Mouse (Mus musculus): Measurements from ENCODE around the gene Arfgap3. TPM values are rescaled to one million over a fixed set of nuclear protein-coding genes. Genes with fewer than 3 reads are reported as not detected.
"Not testable (repeated sequence)": the region's sequence is repeated elsewhere in the genome, so short reads cannot be mapped to it uniquely, and the experiment has no call there.

Gene Arfgap3
- total RNA-seq (2014; fragmentation: Nextera tagmentation) (14.9 and 27.9 TPM in 2 replicates), total RNA-seq (2017) (26.0 and 26.6 TPM in 2 replicates)

- ATAC-seq (replicated peaks; ENCODE audit: poor library complexity, severe bottlenecking): peak; percentile 89
Observed at GRCm38 (mm10) chr15:83349954-83350711, at the start of gene Arfgap3. Gene Arfgap3, minus strand, starts transcription at chr15:83350247.

- no peak for ATAC-seq (replicated peaks; ENCODE audit: poor library complexity, severe bottlenecking)
Observed at GRCm38 (mm10) chr15:83392722-83393121, 42.7 kb upstream of the Arfgap3 start.

- no peak for ATAC-seq (replicated peaks; ENCODE audit: poor library complexity, severe bottlenecking)
Observed at GRCm38 (mm10) chr15:83387911-83388310, 37.9 kb upstream of the Arfgap3 start.

- no peak for ATAC-seq (replicated peaks; ENCODE audit: poor library complexity, severe bottlenecking)
Observed at GRCm38 (mm10) chr15:83383633-83384032, 33.6 kb upstream of the Arfgap3 start.

GRCm38 (mm10) chr15:83383136-83383535, 33.1 kb upstream of the Arfgap3 start:
- no peak for ATAC-seq (replicated peaks; ENCODE audit: poor library complexity, severe bottlenecking)

GRCm38 (mm10) chr15:83382467-83382866, 32.4 kb upstream of the Arfgap3 start:
- ATAC-seq (replicated peaks; ENCODE audit: poor library complexity, severe bottlenecking): no peak

GRCm38 (mm10) chr15:83377153-83377552, 27.1 kb upstream of the Arfgap3 start:
- ATAC-seq (replicated peaks; ENCODE audit: poor library complexity, severe bottlenecking): no peak

GRCm38 (mm10) chr15:83375136-83375535, 25.1 kb upstream of the Arfgap3 start:
- ATAC-seq (replicated peaks; ENCODE audit: poor library complexity, severe bottlenecking): peak; percentile 47; the same call in 1 of the 2 replicates

GRCm38 (mm10) chr15:83374076-83374475, 24.0 kb upstream of the Arfgap3 start:
- ATAC-seq (replicated peaks; ENCODE audit: poor library complexity, severe bottlenecking): no peak

- ATAC-seq (replicated peaks; ENCODE audit: poor library complexity, severe bottlenecking): not testable (repeated sequence)
Observed at GRCm38 (mm10) chr15:83368702-83369101, 18.7 kb upstream of the Arfgap3 start.

- no peak for ATAC-seq (replicated peaks; ENCODE audit: poor library complexity, severe bottlenecking)
Observed at GRCm38 (mm10) chr15:83368261-83368660, 18.2 kb upstream of the Arfgap3 start.

- peak; percentile 96 for ATAC-seq (replicated peaks; ENCODE audit: poor library complexity, severe bottlenecking)
Observed at GRCm38 (mm10) chr15:83366933-83367552, 17.0 kb upstream of the Arfgap3 start.

GRCm38 (mm10) chr15:83365697-83366096, 15.7 kb upstream of the Arfgap3 start:
- no peak for ATAC-seq (replicated peaks; ENCODE audit: poor library complexity, severe bottlenecking)

GRCm38 (mm10) chr15:83364194-83364593, 14.1 kb upstream of the Arfgap3 start:
- ATAC-seq (replicated peaks; ENCODE audit: poor library complexity, severe bottlenecking): no peak

- ATAC-seq (replicated peaks; ENCODE audit: poor library complexity, severe bottlenecking): not testable (repeated sequence)
Observed at GRCm38 (mm10) chr15:83362813-83363212, 12.8 kb upstream of the Arfgap3 start.

GRCm38 (mm10) chr15:83360899-83361298, 10.9 kb upstream of the Arfgap3 start:
- ATAC-seq (replicated peaks; ENCODE audit: poor library complexity, severe bottlenecking): not testable (repeated sequence)

GRCm38 (mm10) chr15:83360140-83360539, 10.1 kb upstream of the Arfgap3 start:
- no peak for ATAC-seq (replicated peaks; ENCODE audit: poor library complexity, severe bottlenecking)

GRCm38 (mm10) chr15:83358476-83358875, 8.4 kb upstream of the Arfgap3 start:
- no peak for ATAC-seq (replicated peaks; ENCODE audit: poor library complexity, severe bottlenecking)

GRCm38 (mm10) chr15:83351546-83351945, 1.5 kb upstream of the Arfgap3 start:
- ATAC-seq (replicated peaks; ENCODE audit: poor library complexity, severe bottlenecking): no peak

- no peak for ATAC-seq (replicated peaks; ENCODE audit: poor library complexity, severe bottlenecking)
Observed at GRCm38 (mm10) chr15:83350859-83351258, 812 bp upstream of the Arfgap3 start.

- ATAC-seq (replicated peaks; ENCODE audit: poor library complexity, severe bottlenecking): no peak
Observed at GRCm38 (mm10) chr15:83349225-83349953, 658 bp downstream of the Arfgap3 start.
